Mouse (Mus musculus) liver, postnatal 0 days (tissue): ENCODE measurements around the gene Abcd4. TPM values are rescaled to one million over a fixed set of nuclear protein-coding genes. Genes with fewer than 3 reads are reported as not detected.
A peak's percentile ranks its signal among the peaks of the same experiment; 100 is the strongest.

ENCODE experiments used
- ATAC-seq: fragments of 200-750 bp; cut with Nextera tagmentation; 2 replicates; pipeline ENCODE4 v1.8.0; 2017; ENCODE audit warnings: mild to moderate bottlenecking, moderate library complexity
- DNase-seq: peaks from one replicate; pipeline ENCODE4 v3.0.0-alpha.2; 2016
- H3K27ac ChIP-seq: fragments of 300-500 bp; sonication (generic); 2 replicates; pipeline ENCODE4 v1.5.1; 2014; ENCODE audit warnings: antibody characterized with exemption, moderate library complexity, mild to moderate bottlenecking, low read depth
- H3K27me3 ChIP-seq: fragments of 300-500 bp; sonication (generic); 2 replicates; pipeline ENCODE4 v1.6.1; 2014; ENCODE audit warnings: low read length, control low read depth, mixed read lengths; ENCODE audit not compliant: insufficient read depth
- H3K36me3 ChIP-seq: fragments of 300-500 bp; sonication (generic); replicated peaks from 2 replicates; pipeline ENCODE4 v1.6.1; 2014; ENCODE audit warnings: mild to moderate bottlenecking, control low read depth, low read length, moderate library complexity, mixed read lengths; ENCODE audit not compliant: insufficient read depth
- H3K4me1 ChIP-seq: fragments of 300-500 bp; sonication (generic); 2 replicates; pipeline ENCODE4 v1.6.1; 2014; ENCODE audit warnings: antibody characterized with exemption, mild to moderate bottlenecking, control low read depth; ENCODE audit not compliant: insufficient read depth
- H3K4me2 ChIP-seq: fragments of 300-500 bp; sonication (generic); 2 replicates; pipeline ENCODE4 v1.6.1; 2014; ENCODE audit warnings: low read depth, mild to moderate bottlenecking, low read length, moderate library complexity, mixed read lengths
- H3K4me3 ChIP-seq: fragments of 300-500 bp; sonication (generic); 2 replicates; pipeline ENCODE4 v1.5.1; 2014; ENCODE audit warnings: low read depth, low read length
- H3K9ac ChIP-seq: fragments of 300-500 bp; sonication (generic); replicated peaks from 2 replicates; pipeline ENCODE4 v1.6.1; 2014; ENCODE audit warnings: mild to moderate bottlenecking, moderate library complexity
- H3K9me3 ChIP-seq: fragments of 300-500 bp; sonication (generic); 2 replicates; pipeline ENCODE4 v1.6.1; 2016; ENCODE audit warnings: mild to moderate bottlenecking, control low read depth, low read length, mixed read lengths
- CTCF ChIP-seq: sonication (generic); IDR thresholded peaks from 2 replicates; pipeline ENCODE4 v1.5.1; 2016; ENCODE audit warnings: antibody characterized with exemption, low read depth
- EP300 ChIP-seq: IDR thresholded peaks from 2 replicates; pipeline ENCODE4 v1.6.1; 2016; ENCODE audit warnings: antibody characterized with exemption, low read depth, mild to moderate bottlenecking
- WGBS: fragments of 180-500 bp; shearing (Covaris S2); extraction: QIAGEN DNeasy Blood & Tissue Kit; methylation state at CpG from one replicate; pipeline ENCODE4 v1.1.7; 2014; ENCODE audit not compliant: insufficient replicate concordance; 5-methylcytosine and 5-hydroxymethylcytosine counted together
- polyA plus RNA-seq: library from polyadenylated mRNA; unstranded; fragments of >200 nt; fragmentation: Nextera tagmentation; extraction: Ambion mirVana; gene quantifications from 2 replicates; pipeline ENCODE4 v1.2.1, GENCODE M21; 2015

The Abcd4 gene
- 2.1 and 2.7 TPM in 2 replicates for polyA plus RNA-seq

DNA sequence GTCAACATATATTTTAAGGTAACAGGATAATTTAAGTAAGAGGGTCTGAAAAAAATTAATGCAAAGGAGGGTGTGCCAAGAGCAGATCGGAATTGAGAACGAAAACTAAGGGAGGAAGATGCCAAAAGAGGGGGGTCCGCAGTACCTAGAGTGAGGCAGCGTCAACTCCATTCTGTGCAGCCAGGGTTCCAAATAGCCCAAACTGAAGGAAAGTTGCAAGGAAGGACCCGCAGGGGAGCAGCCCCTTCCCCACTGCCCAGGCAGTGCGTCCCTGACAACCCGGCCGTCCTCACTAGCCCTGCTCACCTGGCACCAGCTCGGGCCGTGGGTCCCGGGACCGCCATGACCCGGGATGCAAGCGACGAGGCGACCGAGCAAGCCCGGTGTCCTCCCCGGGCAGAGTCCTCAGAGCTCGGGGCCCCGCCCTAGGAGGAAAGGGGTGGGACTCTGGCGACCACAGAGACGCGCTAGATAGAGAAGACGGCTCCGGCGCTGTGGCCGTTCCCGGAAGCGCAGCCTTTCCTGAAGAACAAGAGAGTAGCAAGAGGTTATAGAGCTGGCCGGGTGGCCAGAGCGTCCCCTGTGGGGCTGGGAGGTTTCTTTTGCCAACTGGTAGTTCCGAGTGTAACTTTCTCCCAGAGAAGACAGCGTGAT, at the start of gene Abcd4:
Gene Abcd4, minus strand, starts transcription at position 437 of the 654 bp plus-strand sequence.
- peak within 1 kb of the TSS; percentile 83 for H3K4me3 ChIP-seq
- H3K4me1 ChIP-seq = peaks cover 8% of the 10 kb centered on the region; the same call in 1 of the 2 replicates
- H3K9me3 ChIP-seq = no peaks in the 10 kb centered on the region
- peak; percentile 58; the same call in 1 of the 2 replicates for TF ChIP-seq EP300
- peak; percentile 64 for TF ChIP-seq CTCF
- H3K27ac ChIP-seq = peak within 1 kb of the TSS; percentile 51; the same call in 1 of the 2 replicates
- peak; percentile 95 for DNase-seq
- H3K9ac ChIP-seq = peak within 1 kb of the TSS; percentile 87
- peak within 1 kb of the TSS; percentile 94 for H3K4me2 ChIP-seq
- WGBS = 0% methylated on average over 34 of the region's 34 CpGs
- peak; percentile 100 for ATAC-seq
- no peaks in the 10 kb centered on the region for H3K36me3 ChIP-seq
- no peaks in the 10 kb centered on the region for H3K27me3 ChIP-seq

DNA sequence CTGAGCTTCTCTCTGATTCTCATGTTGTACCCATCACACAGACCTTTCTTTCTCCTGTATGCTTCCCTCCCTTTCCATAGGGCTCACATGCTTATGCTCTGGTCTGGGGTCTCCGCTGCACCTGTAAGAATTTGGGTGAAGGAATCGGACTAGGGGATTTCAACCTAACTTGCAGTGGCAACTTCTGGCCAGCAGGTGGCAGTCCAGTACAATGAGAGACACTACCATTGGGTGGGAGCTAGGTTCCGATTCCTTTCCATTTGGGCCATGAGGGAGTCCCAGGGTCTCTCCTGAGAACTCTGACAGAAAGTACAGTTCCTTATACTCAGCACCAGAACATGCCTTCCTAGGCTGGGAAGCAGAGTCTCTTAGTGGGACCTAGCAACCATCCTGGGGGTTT, 36.7 kb upstream of the Abcd4 start:
- no peak overlapping the region for H3K4me3 ChIP-seq
- ATAC-seq = no peak
- peak; percentile 68 for DNase-seq
- H3K9me3 ChIP-seq = no peaks in the 10 kb centered on the region
- H3K4me2 ChIP-seq = no peak overlapping the region
- H3K27ac ChIP-seq = no peak overlapping the region
- no peak overlapping the region for H3K9ac ChIP-seq
- H3K4me1 ChIP-seq = no peaks in the 10 kb centered on the region
- 0 out of 2 replicates have a peak, but pooled peaks cover 7% of the 10 kb centered on the region for H3K27me3 ChIP-seq
- WGBS = 17% methylated on average over 3 of the region's 3 CpGs
- peak; percentile 97 for TF ChIP-seq CTCF
- TF ChIP-seq EP300 = no peak
- no peaks in the 10 kb centered on the region for H3K36me3 ChIP-seq

DNA sequence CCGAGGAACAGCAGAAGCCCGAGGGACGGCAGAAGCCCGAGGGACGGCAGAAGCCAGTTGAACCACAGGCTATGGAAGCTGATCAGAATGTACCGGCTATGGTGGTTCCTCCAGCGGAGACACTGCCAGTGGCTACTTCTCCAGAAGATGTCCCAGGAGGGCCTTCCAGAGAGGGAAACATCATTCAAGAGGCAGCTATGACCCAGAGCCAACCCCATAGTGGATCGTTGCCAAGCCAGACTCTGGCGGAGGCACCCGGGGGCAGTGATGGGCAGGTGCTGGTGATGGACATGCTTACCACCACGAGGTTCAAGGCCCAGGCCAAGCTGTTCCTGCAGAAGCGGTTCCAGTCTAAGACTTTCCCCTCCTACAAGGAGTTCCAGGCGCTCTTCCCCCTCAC, 33.0 kb upstream of the Abcd4 start:
- no peak for ATAC-seq
- TF ChIP-seq EP300 (no peak), CTCF (no peak)

DNA sequence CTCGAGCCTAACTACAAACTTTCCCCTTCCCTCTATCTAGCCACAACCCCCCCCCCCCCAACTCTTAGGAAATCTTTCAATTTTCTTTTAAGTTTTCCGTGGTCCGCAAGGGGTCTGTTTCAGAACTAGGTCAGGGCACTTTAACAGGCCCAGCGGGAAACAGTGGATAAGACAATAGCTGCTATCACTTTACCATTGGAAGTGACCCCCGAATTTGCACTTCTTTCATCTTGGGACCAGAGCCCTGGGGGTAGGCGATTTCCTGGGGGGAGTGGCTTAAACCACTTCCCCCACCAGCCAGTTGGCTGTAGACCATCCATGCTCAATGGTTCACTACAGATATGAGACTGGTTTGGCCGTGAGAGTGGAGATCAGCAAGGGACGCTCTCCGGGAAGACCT, 23.4 kb upstream of the Abcd4 start, which contains the start of gene Vrtn:
Gene Vrtn, plus strand, starts transcription at position 366 of the 400 bp plus-strand sequence.
- Histone ChIP-seq H3K27me3 (peaks cover 34% of the 10 kb centered on the region), H3K4me2 (no peak within 1 kb of the TSS), H3K36me3 (no peaks in the 10 kb centered on the region), H3K9me3 (no peaks in the 10 kb centered on the region), H3K27ac (no peak within 1 kb of the TSS), H3K4me3 (no peak within 1 kb of the TSS), H3K4me1 (no peaks in the 10 kb centered on the region), H3K9ac (no peak within 1 kb of the TSS)
- no peak for TF ChIP-seq CTCF
- TF ChIP-seq EP300 = no peak
- WGBS = 12% methylated on average over 9 of the region's 9 CpGs
- ATAC-seq = no peak
- DNase-seq = no peak

More for the DNA sequence above, 33.0 kb upstream of the Abcd4 start:
- Histone ChIP-seq H3K36me3 (no peaks in the 10 kb centered on the region), H3K4me2 (no peak overlapping the region), H3K4me3 (no peak overlapping the region), H3K9me3 (no peaks in the 10 kb centered on the region), H3K4me1 (no peaks in the 10 kb centered on the region), H3K27me3 (0 out of 2 replicates have a peak, but pooled peaks cover 7% of the 10 kb centered on the region), H3K9ac (no peak overlapping the region), H3K27ac (no peak overlapping the region)
- DNase-seq = no peak
- 81% methylated on average over 13 of the region's 13 CpGs for WGBS

DNA sequence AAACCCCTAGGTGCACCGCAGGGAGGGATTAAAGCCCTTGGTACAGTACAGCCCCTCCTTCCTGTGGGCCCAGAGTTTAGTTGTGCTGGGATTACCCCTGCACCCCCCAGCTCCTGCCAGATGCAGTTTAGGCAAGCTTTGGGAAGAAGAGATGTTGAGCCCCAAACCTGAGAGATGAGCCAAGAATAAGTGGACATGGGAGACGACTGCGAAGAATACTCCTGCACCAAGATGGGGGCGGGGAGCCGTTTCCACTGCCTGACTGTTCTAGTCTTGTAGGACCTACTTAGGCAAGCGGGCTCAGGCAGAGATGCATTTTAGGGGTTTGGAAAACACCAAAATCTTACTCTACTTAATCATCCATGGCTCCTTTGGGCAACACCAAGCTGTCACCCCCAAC, 23.0 kb upstream of the Abcd4 start:
- ATAC-seq (no peak), DNase-seq (no peak)
- Histone ChIP-seq H3K27ac (no peak overlapping the region), H3K27me3 (peaks cover 34% of the 10 kb centered on the region), H3K9ac (no peak overlapping the region), H3K4me2 (no peak overlapping the region), H3K9me3 (no peaks in the 10 kb centered on the region), H3K36me3 (no peaks in the 10 kb centered on the region), H3K4me1 (no peaks in the 10 kb centered on the region), H3K4me3 (no peak overlapping the region)
- TF ChIP-seq CTCF (no peak), EP300 (no peak)
- WGBS = 21% methylated on average over 6 of the region's 6 CpGs

DNA sequence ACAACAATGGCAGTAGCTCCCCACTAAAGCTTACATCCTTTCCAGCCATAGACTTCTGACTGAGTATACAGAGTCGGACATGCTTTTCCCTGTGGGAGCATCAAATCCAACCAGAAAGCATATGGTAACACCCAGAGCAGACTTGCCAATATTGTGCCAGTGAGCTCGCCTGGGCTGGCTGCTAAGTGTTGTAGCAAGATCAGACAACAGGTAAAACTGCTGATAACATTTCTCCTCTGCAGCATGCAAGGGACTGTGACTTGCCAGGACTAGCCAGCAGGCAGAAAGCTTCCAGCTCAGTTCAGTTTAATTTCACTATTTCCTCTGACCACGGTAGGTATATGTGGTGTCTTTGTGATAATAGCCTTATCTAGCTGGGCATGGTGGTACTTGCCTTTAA, 14.7 kb upstream of the Abcd4 start:
- no peaks in the 10 kb centered on the region for H3K4me1 ChIP-seq
- no peaks in the 10 kb centered on the region for H3K9me3 ChIP-seq
- no peak overlapping the region for H3K27ac ChIP-seq
- ATAC-seq = no peak
- TF ChIP-seq EP300 (no peak), CTCF (no peak)
- H3K4me3 ChIP-seq = no peak overlapping the region
- WGBS = 59% methylated on average over 3 of the region's 3 CpGs
- no peak for DNase-seq
- no peaks in the 10 kb centered on the region for H3K27me3 ChIP-seq
- H3K9ac ChIP-seq = no peak overlapping the region
- no peaks in the 10 kb centered on the region for H3K36me3 ChIP-seq
- no peak overlapping the region for H3K4me2 ChIP-seq
